Mouse (Mus musculus): ENCODE results near the gene Ankmy1. TPM values are rescaled to one million over a fixed set of nuclear protein-coding genes. Genes with fewer than 3 reads are reported as not detected.

The Ankmy1 gene
- polyA plus RNA-seq, 1 experiment from 2014 or later: 0.20 TPM

GRCm38 (mm10) chr1:92910239-92910885 lies 7.7 kb upstream of the Ankmy1 start, which contains the start of gene Rnpepl1:
TSS of gene Rnpepl1 (plus strand) at chr1:92910783.
- ATAC-seq (ENCODE audit: insufficient number of reproducible peaks, low FRiP score, low TSS enrichment, low read depth): peak; percentile 57
- Histone ChIP-seq H3K4me2 (peak within 1 kb of the TSS; percentile 92), H3K9me3 (no peaks in the 10 kb centered on the region), H3K9ac (peak within 1 kb of the TSS; percentile 87), H3K36me3 (peaks cover 13% of the 10 kb centered on the region), H3K27ac (peak within 1 kb of the TSS; percentile 91), H3K4me1 (peaks cover 44% of the 10 kb centered on the region), H3K4me3 (peak within 1 kb of the TSS; percentile 80), H3K27me3 (no peaks in the 10 kb centered on the region)
- under 1% methylated on average over 39 of the region's 57 CpGs for WGBS

- no peak overlapping the region for H3K9ac ChIP-seq
- H3K4me2 ChIP-seq: no peak overlapping the region
- 66% methylated on average over 4 of the region's 4 CpGs for WGBS
- no peaks in the 10 kb centered on the region for H3K36me3 ChIP-seq
- no peak overlapping the region for H3K27ac ChIP-seq
- H3K27me3 ChIP-seq: no peaks in the 10 kb centered on the region
- no peak overlapping the region for H3K4me3 ChIP-seq
- H3K4me1 ChIP-seq: peaks cover 44% of the 10 kb centered on the region
- no peak for ATAC-seq (ENCODE audit: insufficient number of reproducible peaks, low FRiP score, low TSS enrichment, low read depth)
- H3K9me3 ChIP-seq: no peaks in the 10 kb centered on the region
Observed at GRCm38 (mm10) chr1:92909068-92909467, 6.4 kb upstream of the Ankmy1 start.

GRCm38 (mm10) chr1:92908664-92909063 lies 6.0 kb upstream of the Ankmy1 start:
- Histone ChIP-seq H3K9ac (no peak overlapping the region), H3K36me3 (no peaks in the 10 kb centered on the region), H3K27ac (no peak overlapping the region), H3K27me3 (no peaks in the 10 kb centered on the region), H3K4me3 (no peak overlapping the region), H3K4me2 (no peak overlapping the region), H3K9me3 (no peaks in the 10 kb centered on the region), H3K4me1 (peaks cover 44% of the 10 kb centered on the region)
- 86% methylated on average over 3 of the region's 3 CpGs for WGBS
- no peak for ATAC-seq (ENCODE audit: insufficient number of reproducible peaks, low FRiP score, low TSS enrichment, low read depth)

GRCm38 (mm10) chr1:92907632-92908360 lies 5.1 kb upstream of the Ankmy1 start:
- Histone ChIP-seq H3K4me1 (peaks cover 46% of the 10 kb centered on the region), H3K4me3 (peak overlapping the region; percentile 83), H3K27ac (peak overlapping the region; percentile 95), H3K4me2 (peak overlapping the region; percentile 70), H3K27me3 (no peaks in the 10 kb centered on the region), H3K9ac (peak overlapping the region; percentile 77), H3K36me3 (no peaks in the 10 kb centered on the region), H3K9me3 (no peaks in the 10 kb centered on the region)
- WGBS: 46% methylated on average over 20 of the region's 20 CpGs
- ATAC-seq (ENCODE audit: insufficient number of reproducible peaks, low FRiP score, low TSS enrichment, low read depth): no peak

GRCm38 (mm10) chr1:92906779-92907631 lies 4.3 kb upstream of the Ankmy1 start, which contains the start of gene Dusp28:
TSS of gene Dusp28 (plus strand) at chr1:92906981.
- peaks cover 42% of the 10 kb centered on the region for H3K4me1 ChIP-seq
- no peaks in the 10 kb centered on the region for H3K9me3 ChIP-seq
- no peaks in the 10 kb centered on the region for H3K27me3 ChIP-seq
- peak within 1 kb of the TSS; percentile 70 for H3K4me2 ChIP-seq
- H3K9ac ChIP-seq: peak within 1 kb of the TSS; percentile 77
- under 1% methylated on average over 77 of the region's 81 CpGs for WGBS
- peak; percentile 87 for ATAC-seq (ENCODE audit: insufficient number of reproducible peaks, low FRiP score, low TSS enrichment, low read depth)
- peak within 1 kb of the TSS; percentile 83 for H3K4me3 ChIP-seq
- H3K27ac ChIP-seq: peak within 1 kb of the TSS; percentile 95
- H3K36me3 ChIP-seq: no peaks in the 10 kb centered on the region

- ATAC-seq (ENCODE audit: insufficient number of reproducible peaks, low FRiP score, low TSS enrichment, low read depth): no peak
- Histone ChIP-seq H3K9ac (no peak overlapping the region), H3K4me1 (peaks cover 33% of the 10 kb centered on the region), H3K9me3 (no peaks in the 10 kb centered on the region), H3K36me3 (no peaks in the 10 kb centered on the region), H3K27ac (no peak overlapping the region), H3K4me3 (no peak overlapping the region), H3K27me3 (peaks cover 4% of the 10 kb centered on the region; the same call in 1 of the 2 replicates), H3K4me2 (no peak overlapping the region)
- WGBS: 97% methylated on average over 2 of the region's 2 CpGs
Observed at GRCm38 (mm10) chr1:92905703-92906310, 3.1 kb upstream of the Ankmy1 start.

- Histone ChIP-seq H3K9ac (no peak overlapping the region), H3K4me3 (no peak overlapping the region), H3K27ac (no peak overlapping the region), H3K9me3 (no peaks in the 10 kb centered on the region), H3K4me2 (no peak overlapping the region), H3K4me1 (peaks cover 22% of the 10 kb centered on the region), H3K27me3 (peaks cover 13% of the 10 kb centered on the region; the same call in 1 of the 2 replicates), H3K36me3 (no peaks in the 10 kb centered on the region)
- no peak for ATAC-seq (ENCODE audit: insufficient number of reproducible peaks, low FRiP score, low TSS enrichment, low read depth)
- WGBS: 64% methylated on average over 4 of the region's 4 CpGs
Observed at GRCm38 (mm10) chr1:92903627-92904026, 921 bp upstream of the Ankmy1 start.

GRCm38 (mm10) chr1:92895089-92895488 lies 7.6 kb downstream of the Ankmy1 start:
- ATAC-seq (ENCODE audit: insufficient number of reproducible peaks, low FRiP score, low TSS enrichment, low read depth): no peak
- Histone ChIP-seq H3K9me3 (no peaks in the 10 kb centered on the region), H3K4me2 (no peak overlapping the region), H3K4me3 (no peak overlapping the region), H3K9ac (no peak overlapping the region), H3K4me1 (0 out of 2 replicates have a peak, but pooled peaks cover 3% of the 10 kb centered on the region), H3K27me3 (0 out of 2 replicates have a peak, but pooled peaks cover 8% of the 10 kb centered on the region), H3K27ac (no peak overlapping the region), H3K36me3 (no peaks in the 10 kb centered on the region)
- WGBS: 11% methylated on average over 3 of the region's 3 CpGs

GRCm38 (mm10) chr1:92893896-92894295 lies 8.8 kb downstream of the Ankmy1 start:
- H3K4me1 ChIP-seq: 0 out of 2 replicates have a peak, but pooled peaks cover 3% of the 10 kb centered on the region
- H3K36me3 ChIP-seq: no peaks in the 10 kb centered on the region
- H3K27ac ChIP-seq: no peak overlapping the region
- no peaks in the 10 kb centered on the region for H3K9me3 ChIP-seq
- H3K27me3 ChIP-seq: no peaks in the 10 kb centered on the region
- ATAC-seq (ENCODE audit: insufficient number of reproducible peaks, low FRiP score, low TSS enrichment, low read depth): no peak
- 72% methylated on average over 3 of the region's 3 CpGs for WGBS
- no peak overlapping the region for H3K9ac ChIP-seq
- no peak overlapping the region for H3K4me2 ChIP-seq
- no peak overlapping the region for H3K4me3 ChIP-seq

GRCm38 (mm10) chr1:92892791-92893190 lies 9.9 kb downstream of the Ankmy1 start:
- Histone ChIP-seq H3K4me2 (no peak overlapping the region), H3K9me3 (no peaks in the 10 kb centered on the region), H3K27ac (no peak overlapping the region), H3K4me1 (0 out of 2 replicates have a peak, but pooled peaks cover 3% of the 10 kb centered on the region), H3K9ac (no peak overlapping the region), H3K36me3 (no peaks in the 10 kb centered on the region), H3K4me3 (no peak overlapping the region), H3K27me3 (no peaks in the 10 kb centered on the region)
- WGBS: 65% methylated on average over 3 of the region's 3 CpGs
- ATAC-seq (ENCODE audit: insufficient number of reproducible peaks, low FRiP score, low TSS enrichment, low read depth): no peak

GRCm38 (mm10) chr1:92888901-92889655 lies 13.6 kb downstream of the Ankmy1 start:
- Histone ChIP-seq H3K4me2 (no peak overlapping the region), H3K9me3 (no peaks in the 10 kb centered on the region), H3K4me3 (no peak overlapping the region), H3K36me3 (no peaks in the 10 kb centered on the region), H3K27ac (no peak overlapping the region), H3K4me1 (no peaks in the 10 kb centered on the region), H3K9ac (no peak overlapping the region), H3K27me3 (no peaks in the 10 kb centered on the region)
- no peak for ATAC-seq (ENCODE audit: insufficient number of reproducible peaks, low FRiP score, low TSS enrichment, low read depth)
- WGBS: 72% methylated on average over 7 of the region's 7 CpGs
